Mouse (Mus musculus) testis, postnatal 14 days (tissue): ENCODE results near the gene Chrnb4.
A peak's percentile ranks its signal among the peaks of the same experiment; 100 is the strongest.

Experiments
- DNase-seq: peaks from one replicate; pipeline ENCODE4 v3.0.0; 2021; ENCODE audit warnings: low spot score

Gene Chrnb4

DNA sequence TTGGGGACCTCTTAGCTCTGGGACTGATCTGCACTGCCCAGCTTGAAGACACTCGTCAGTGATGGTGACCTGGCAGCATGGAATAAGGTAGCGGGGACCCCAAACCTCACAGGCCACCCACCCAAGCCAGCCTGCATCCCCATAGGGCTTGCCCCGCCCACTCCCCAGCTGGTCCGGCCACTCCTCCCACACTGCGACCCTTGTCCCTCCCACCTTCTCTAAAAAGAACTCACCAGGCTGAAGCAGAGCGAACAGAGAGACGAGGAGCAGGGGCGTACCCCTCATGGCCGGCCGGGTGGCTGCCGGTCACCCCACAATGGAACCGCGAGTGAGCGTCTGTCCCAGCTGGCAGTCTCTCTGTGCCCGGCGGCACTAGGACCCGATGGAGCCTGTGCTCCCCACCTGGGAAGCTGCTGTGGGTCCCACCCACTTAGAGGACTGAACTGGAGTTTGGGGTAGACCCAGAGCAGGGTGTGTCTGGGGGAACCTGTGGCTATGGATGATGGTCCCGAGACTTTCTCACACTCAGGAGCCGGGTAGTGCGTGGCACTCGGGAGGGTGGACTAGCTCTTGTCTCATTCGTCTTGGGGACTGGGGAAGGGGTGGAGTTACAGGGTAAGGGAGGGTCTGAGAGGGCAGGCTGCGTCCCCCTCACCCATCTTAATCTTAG is at the start of gene Chrnb4:
TSS of gene Chrnb4 (minus strand) at position 569 of the 670 bp plus-strand sequence.
- DNase-seq = no peak

DNA sequence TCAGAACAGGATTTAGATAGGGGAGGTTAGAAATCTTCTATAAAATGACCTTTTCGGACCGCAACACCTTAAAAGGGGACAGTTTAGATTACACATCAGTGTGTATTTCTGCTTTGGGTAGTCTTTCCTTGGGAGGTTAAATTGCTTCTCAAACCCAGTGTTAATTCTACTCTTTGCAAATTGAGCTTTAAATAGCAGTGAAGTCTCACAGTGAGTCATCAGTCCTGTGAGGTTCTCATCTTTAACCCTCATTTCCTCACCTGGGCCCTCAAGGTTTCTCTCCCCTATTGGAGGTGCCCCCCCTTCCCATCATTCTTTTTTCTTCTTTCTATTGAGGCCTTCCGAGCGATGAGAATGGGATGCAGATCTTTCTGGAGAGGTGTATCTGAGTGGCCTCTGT is 48.3 kb upstream of the Chrnb4 start:
- DNase-seq = no peak

DNA sequence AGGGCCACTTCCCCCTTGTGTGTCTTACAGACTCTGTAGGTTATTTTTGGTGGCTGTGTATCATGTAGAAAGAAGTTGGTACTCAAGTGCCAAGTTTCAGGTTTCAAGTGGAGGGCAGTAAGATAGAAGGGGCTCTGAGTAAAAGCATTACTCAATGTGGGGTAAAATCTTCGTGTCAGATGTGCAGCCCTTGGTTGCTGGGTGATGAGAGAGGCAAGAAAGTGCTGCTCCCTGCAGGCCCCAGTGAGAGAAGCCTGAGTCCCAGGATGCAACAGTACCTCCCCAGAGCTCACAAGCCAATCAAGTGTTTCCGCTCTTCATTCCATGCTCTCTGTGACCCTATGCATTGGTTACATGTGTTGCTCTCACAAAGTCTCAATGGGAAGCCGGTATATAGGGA is 47.5 kb upstream of the Chrnb4 start:
- DNase-seq = no peak

DNA sequence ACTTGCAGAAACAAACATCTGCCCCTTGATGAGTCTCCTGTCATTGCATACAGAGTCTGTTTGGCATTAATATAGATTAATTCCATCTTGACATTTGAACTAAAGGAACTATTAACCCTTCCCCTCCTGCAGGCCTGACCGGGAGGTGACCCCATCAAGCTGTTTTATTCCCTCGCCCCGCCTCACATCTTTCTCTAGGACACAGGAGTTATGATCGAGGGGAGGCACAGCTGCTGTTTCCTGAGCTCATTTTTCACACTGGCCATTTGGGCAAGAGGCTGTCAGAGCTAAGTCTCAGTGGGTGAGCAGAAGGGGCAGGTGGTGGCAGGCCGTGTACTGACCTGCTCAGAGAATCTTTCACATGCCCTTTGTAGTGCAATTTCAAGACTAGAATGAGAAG is 41.6 kb upstream of the Chrnb4 start:
- DNase-seq = no peak

DNA sequence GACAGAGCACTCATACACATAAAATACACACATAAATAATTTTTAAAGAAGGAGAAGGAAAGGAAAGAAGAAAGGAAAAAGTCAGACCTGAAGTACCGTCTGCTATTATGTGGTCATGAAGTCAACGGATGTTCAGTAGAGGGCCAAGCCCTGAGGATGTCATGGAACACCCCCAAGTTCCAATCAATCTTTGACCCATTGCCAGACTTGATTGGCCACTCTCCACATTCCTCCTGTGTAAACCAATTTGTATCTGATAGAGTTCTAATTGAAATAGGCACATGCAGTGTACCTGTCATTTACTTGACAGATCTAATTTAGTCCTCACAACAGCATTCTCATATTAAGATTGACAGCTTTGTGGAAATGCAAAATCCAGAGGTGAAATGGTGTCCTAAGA is 40.6 kb upstream of the Chrnb4 start:
- no peak for DNase-seq

DNA sequence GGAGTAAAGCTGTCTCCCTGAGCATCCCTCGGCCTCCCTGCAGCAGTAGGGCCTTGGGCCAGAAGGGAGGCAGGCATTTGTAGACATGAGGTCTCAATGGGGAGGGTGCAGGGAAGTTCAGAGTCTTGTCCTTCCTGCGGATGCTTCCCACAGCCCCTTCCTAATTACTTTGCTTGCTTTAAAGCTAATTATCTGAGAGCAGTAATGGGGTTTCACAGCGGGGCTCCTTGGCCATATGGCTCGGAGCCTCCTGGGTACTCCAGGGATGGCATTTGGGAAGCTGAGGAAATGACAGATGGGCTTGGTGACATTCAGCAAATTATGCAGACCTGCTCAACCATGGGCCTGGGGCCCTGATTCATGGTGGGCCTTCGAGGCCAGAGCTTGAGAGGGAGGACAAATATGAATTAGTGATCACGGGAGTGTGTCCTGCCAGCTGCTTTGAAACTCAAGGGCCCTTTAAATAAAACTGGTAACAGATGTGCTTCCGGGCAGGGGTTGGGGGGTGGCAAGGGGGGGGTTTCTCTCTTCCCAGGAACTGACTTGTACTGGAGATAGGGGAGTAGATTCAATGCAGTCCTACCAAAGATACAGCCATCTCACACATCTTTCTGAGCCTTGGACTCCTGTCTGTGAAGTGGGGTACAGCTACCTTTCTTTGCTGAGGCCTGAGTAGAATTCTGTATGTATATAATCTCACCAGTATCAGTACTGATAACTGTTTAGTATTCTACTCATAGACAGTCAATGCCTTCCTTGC is 34.8 kb upstream of the Chrnb4 start:
- DNase-seq = peak; percentile 39

DNA sequence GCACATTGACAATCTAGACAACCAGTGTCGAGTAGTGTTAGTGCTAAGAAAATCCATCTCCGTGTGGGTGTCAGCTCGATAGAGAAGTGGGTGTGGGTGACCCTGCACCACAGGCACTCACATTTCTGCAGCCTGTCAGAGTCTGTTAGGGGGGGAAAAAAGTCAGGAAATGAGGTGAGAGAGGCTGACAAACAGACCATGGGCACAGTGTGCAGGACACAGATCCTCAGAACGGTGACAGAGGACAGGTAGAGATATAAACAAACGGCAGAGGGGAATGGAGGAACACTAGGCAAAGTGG is 19.3 kb upstream of the Chrnb4 start:
- DNase-seq = no peak

DNA sequence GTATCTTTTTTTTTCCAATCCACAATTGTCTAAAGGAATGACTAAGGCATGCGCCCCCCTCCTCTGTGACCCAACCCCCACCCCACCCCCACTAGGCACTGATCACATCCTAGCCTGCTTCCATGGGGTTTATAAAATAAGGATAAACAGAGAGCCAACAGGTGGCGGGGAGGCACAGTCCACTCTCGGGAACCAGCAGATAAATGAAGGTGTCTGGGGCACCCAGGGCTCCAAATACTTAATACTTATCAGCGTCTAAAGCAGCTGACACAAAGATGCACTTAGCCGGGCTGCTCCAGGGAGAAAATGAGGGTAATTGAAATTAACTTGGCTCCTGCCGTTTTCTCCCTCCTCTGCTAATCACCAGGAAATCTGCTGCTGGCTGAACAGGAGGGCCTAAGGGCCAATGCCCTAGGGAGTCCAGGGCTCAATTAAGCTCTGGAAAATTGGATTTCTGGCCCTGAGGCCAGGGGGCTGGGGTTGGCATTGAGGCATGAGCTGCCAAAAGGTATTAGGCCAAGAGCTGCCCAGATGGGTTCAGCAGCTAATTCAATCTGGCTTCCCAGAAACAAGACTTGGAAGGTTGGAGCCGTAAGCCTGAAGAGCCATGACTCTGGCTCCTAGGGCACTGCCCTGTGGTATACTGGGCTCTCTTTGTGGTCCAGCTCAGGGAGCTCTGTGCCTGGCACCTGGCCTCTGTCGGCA is 18.8 kb upstream of the Chrnb4 start:
- no peak for DNase-seq

DNA sequence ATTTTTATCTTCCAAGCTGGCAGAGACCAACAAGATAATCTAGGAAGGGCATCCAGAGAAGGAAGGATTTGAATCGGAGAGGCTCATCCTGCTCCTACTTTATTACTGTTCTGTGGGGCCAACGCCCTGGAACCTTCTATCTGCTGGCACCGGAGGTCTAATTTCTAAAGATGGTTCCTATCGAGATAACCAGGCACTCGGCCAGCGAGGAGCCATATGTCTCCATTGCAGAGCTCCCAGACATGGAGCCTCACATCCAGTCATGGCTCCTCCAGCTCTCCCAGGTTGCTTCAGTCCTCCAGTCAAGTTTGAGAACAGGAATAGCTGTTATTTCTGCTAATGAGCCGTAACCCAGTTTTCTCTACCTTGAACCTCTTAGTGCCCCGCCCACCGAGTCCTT is 16.7 kb upstream of the Chrnb4 start:
- no peak for DNase-seq

DNA sequence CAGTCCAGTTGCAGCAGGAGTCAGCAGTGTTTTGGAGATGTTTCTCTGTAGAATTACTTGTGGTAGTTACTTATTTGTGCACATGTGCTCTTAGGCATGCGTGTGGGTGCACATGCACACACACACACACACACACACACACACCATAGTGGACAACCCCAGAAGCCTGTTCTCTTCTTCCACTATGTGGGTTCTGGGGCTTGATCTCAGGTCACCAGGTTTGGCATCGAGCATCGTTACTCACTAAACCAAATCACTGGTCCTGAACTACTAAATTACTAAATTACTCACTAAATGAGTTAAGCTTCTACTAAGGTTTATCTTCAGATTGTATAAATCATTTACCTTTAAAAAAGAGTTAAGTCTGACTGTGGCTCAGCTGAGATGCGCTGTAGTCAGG is 9.5 kb upstream of the Chrnb4 start:
- no peak for DNase-seq

DNA sequence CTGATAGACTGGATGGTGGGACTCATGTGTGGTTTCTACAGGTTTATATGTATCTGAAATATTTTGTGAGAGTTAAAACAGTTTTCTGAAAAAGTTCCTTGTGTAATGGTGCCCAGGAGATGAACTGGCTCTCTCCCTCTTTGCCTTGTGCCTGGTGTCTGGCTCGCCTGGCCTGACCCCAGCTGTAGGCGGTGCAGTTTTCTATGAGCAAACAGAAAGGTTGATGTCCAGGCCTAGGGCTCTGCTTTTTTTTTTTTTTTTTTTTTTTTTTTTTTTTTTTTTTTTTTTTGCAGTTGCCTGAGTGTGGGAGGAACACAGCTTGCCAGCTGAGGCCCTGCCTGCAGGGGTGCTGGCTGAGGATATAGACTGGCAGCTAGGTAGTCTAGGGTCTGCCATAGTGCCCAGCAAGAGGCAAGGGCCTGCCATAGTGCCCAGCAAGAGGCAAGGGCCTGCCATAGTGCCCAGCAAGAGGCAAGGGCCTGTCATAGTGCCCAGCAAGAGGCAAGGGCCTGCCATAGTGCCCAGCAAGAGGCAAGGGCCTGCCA is 6.9 kb upstream of the Chrnb4 start:
- DNase-seq = no peak

DNA sequence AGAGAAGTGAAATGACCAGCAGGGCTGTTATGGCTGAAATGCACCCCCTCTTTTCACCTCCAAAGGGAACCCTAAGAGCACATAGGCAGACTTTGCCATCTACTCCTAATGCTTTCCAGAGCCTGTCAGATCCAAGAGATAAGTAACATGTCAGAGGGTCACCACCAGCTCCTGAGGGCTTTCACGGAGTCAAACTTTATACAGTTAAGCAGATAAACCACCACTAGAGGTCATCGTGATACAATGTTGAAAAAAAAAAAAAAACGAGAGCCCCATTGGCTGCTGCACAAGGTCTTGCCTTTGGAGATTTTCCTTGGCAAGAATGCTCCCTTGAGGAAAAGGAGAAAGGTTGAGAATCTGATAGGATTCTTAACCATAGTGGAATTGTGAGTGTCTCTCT is 1.8 kb downstream of the Chrnb4 start:
- no peak for DNase-seq

DNA sequence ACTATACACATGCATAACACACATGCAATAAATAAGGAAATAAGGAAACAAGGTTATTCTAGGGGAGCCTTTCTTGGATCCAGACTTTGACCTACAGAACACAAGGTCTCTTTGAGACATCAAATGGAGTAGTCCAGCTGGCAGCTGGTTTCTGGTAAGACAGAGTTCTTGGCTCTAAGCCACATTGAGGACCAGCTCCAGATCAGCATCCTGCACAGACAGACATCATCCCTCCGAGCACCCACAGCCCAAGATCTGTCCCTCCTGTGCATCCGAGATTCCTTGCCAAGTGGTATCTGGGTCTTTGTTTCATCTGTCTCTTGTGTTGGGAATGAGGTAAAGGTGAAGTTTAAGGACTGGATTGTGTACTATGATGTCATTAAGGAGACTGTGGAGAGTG is 3.6 kb downstream of the Chrnb4 start:
- DNase-seq = no peak

DNA sequence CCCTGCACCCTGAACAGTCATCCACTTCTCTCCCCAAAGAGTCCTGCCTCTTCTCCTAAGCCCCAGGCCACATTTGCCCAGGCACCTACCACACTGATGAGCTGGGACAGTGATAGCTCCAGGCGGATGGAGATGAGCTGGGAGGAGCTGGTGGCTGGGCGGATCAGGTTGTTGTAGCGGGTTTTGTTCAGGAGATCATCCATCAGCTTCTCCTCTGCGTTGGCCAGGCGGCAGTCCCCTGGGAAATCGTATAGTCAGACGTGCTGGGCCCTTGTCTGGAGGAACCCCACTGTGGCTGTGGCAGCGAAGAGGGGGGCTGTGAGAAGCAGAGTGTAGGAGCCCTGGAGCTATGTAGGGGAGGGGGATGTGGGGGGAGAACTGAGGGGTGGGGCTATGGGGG is 4.9 kb downstream of the Chrnb4 start:
- DNase-seq = no peak

DNA sequence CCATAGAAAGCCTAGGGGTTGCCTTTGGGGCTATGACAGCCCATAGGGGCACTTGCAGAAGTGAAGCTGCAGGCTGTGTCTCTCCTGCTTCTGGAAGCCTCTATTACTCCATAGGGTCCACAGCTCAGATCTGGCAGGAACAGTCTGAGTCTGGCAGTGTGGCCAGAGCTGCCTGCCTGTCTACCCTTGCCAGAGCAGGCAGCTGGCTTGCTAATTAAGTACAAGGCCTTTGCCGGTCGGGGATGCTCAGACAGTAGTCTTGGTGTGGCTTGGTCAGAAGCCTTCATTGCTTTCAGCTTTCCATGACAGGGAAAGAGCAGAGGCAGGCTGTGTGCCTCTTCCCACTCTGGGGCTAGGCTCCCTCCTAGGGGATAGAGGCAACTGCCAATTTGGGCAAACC is 7.2 kb downstream of the Chrnb4 start:
- no peak for DNase-seq

DNA sequence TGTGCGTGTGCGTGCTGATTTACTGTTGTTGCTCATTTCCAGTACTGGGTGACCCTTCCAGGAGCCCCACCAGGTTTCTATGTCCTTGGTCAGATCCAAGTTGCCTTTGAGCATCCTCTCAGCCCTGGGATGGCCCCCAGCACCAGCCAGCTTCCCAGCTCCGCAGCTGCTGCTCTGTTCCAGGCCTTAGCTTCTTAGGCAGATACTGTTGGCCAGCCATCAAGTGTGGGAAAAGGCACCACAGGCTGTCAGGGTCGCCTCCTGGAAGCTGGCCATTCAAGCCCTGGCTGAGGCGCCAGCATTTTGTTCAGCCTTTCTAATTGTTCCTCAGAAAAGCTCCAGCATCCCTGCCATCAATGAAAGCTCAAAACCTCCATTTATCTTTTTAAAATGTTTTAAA is 8.6 kb downstream of the Chrnb4 start:
- DNase-seq = no peak

DNA sequence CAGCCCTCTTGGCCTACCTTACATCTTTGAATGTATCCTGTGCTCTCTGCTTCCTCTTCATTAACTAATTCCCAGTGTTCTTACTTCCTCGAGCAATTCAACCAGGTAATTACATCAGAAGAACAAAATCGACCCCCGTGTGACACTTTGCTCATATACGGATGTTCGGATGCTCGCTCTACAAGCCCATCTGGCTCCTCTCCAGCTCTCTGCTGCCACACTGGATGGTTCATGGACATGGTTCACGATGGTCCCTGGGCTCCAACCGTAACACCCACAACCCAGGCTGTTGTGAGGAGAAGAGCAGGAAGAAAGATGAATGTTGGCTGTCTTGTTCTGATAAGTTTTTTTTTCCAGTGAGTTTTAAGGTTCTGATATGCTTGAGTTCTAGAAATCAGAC is 9.6 kb downstream of the Chrnb4 start:
- DNase-seq = no peak

DNA sequence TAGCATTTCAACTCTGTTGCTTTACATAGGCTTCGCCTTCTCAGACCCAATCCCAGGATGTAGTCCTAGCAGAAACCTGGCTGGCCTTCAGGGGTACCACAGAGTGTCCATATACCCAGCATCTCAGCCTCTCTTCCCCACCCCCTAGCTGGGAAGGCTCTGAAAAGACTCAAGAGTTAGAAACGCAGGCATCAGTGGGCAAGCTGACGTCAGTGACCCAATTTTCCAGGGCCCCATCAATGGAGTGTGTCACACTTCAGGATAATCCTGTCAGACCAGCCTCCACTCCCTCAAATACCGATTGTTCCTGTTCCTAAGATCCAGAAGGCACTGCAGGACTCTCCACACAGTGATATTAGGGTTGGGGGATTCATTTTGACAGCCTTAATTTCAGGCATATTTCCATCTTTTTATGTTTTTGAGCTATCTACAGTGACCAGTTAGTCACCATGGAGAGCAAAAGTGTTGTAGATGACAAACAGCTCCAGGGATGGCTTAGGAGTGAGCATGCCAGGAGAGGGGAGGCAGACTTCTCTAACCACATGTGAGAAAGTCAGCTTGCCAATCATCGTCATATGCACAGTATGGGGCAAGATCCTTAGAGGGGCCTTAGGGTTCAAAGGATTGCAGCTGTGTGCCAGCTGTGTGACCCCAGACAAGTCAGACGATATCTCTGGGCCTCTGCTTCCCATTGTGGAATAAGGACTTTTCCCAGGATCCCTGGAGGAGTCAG is 17.0 kb downstream of the Chrnb4 start:
- no peak for DNase-seq

DNA sequence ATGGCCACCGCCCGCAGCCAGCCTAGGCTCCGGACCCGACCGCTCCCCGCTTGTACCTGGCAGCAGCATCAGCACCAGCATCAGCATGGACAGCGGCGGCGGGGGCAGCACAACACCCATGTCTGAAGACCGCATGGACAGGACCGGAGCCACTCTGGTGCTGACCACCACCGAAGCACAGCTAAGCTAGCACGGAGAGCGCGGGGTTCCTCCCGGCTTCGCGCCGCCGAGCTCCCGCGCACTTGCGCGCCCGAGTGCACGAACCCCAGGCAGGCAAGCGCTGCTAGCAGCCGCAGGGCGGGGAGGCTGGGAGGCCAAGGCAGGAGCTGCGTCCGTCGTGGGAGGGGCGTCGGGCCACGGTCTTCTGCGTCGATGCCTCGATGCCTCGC is 22.3 kb downstream of the Chrnb4 start, which contains the start of gene Chrna3:
TSS of gene Chrna3 (minus strand) at position 288 of the 389 bp plus-strand sequence.
- DNase-seq = peak; percentile 19

DNA sequence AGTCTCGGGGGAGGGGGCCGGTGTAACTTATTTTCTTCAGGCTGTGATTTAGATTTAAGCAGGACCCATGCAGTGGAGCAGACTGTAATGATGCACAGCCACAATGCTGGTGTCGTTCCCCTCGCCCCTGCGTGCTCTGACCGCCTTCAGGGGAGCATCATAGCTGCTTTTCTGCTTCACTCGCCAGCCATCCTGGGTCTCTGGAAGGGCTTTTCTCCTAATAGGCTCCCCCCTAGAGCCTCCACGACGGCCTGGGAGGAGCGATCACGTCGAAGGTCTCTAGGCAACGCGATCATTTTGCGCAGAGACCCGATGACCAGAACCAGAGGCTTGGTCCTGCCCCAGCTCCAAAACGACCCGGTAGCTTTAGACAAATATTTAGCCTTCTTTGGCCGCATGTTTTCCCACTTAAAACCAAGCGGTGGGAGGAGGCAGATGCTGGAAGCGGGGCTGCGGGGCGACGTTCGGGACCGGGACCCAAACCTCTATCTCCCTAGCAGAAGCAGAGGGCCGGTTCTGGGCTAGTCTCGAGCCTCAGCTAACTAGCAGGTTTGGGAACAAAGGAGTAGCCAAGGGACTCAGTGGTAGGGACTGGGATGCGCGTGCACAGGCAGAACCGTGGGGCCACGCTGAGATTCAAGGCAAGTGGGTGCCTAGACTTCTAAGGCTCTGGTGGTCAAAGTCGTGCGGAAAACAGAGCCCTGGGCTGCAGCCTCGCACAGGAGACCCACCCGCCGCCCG is 22.9 kb downstream of the Chrnb4 start:
- no peak for DNase-seq

DNA sequence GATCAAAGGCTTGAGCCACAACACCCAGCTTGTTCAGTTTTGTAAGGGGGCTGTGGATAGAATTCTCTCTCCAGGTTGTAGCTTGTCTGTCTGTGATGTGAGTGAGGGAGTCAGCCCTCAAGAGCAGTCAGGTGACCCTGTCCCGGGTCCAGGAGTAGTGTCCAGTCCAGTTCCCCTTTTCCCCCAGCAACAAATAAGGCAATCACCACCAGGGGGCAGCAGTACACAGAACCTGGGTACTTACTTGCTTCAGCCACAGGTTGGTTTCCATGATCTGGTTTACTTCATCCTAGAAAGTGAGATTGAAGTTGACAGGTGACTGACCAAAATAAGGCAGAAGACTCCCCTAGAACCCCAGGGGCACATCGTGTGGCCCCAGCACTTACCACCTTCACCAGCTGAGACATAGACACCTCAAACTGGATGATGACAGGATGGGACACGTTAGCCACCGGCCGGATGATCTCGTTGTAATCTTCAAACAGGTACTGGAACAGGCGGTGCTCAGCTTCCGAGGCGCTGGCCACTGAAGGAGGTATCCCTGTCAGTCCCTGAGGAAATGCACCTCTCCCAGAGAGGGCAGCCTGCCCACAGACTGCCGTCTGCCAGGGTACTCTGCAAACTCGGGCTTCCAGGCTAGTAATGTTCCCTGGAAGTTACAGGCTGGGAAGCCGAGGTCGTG is 24.5 kb downstream of the Chrnb4 start:
- DNase-seq = peak; percentile 57
